Mouse (Mus musculus) ovary, postnatal 14 days (tissue): Measurements from ENCODE around the gene Ccdc96.

Experiments
- DNase-seq: peaks from one replicate; pipeline ENCODE4 v3.0.0; 2022; ENCODE audit warnings: low spot score

The Ccdc96 gene

DNA sequence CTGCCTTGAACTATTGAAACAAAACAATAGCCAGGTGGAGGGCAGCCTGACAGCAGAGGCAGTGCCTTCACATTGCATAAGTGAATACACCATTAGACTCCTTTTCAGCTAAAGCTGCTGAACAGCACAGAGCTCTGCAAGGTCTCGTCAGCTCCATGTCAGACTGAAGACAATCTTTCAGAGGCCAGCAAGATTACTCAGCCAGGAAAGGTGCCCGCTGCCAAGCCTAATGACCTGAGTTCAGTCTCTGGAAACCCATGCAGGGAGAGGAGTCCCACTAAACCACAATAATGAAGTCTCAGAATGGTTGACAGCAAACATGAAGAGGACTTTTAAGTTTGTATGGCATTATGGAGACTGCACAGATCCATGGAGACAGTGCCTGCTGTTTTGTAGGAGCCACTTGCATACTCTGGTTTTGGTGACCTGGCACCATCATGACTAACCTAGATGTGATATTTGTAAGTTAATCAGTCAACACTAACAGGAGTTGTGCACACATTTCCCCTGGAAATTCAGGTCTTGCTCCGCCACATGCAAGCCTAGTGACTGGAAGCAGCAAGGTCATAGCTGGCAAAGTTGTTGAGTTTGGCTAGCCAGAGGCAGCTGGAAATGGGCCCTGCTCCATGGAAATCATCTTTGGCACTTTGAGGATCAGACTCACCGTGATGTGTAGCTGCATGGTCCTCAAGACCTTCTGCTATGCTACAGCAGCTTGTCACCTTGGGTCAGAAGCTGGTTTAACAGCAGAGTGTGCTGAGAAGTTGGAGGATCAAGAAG, 11.3 kb upstream of the Ccdc96 start:
- no peak for DNase-seq

DNA sequence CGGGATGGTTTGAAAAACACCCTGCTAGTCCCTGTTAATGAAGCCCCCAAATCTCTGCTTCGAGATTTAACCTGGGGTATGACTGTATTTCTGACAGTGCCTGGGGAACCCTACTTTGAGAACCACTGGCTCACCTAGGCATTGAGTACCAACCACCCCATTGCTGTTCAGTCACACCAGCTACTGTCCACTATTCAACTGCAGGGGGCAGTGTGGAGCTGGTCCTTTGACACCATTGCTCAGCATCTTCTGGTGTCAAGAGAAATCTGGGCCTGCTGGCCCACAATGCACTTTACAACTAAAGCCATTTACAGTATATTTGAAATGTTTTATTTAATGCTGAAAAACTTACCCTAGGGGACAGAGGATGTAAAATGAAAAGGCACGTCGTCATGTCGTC, 10.1 kb upstream of the Ccdc96 start:
- peak; percentile 47 for DNase-seq

DNA sequence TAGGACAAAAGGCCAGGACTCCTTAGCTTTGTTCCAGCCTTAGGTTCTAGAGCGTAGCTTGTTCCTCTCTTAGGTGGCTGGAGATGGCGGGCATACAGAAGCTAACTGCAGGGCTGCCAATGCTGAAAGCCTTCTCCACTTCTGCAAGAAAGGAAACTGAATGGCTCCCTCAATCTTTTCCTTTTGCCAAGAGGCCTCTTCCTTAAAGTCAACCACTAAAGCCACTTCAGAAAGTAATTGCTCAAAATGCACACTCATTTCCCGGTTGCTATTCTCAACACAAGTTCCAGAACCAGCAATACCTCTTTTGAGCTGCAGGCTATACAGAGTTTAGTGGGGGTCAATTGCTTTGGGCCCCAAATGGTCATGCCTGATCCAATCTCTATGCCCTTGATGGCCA, 6.9 kb upstream of the Ccdc96 start:
- DNase-seq = no peak

DNA sequence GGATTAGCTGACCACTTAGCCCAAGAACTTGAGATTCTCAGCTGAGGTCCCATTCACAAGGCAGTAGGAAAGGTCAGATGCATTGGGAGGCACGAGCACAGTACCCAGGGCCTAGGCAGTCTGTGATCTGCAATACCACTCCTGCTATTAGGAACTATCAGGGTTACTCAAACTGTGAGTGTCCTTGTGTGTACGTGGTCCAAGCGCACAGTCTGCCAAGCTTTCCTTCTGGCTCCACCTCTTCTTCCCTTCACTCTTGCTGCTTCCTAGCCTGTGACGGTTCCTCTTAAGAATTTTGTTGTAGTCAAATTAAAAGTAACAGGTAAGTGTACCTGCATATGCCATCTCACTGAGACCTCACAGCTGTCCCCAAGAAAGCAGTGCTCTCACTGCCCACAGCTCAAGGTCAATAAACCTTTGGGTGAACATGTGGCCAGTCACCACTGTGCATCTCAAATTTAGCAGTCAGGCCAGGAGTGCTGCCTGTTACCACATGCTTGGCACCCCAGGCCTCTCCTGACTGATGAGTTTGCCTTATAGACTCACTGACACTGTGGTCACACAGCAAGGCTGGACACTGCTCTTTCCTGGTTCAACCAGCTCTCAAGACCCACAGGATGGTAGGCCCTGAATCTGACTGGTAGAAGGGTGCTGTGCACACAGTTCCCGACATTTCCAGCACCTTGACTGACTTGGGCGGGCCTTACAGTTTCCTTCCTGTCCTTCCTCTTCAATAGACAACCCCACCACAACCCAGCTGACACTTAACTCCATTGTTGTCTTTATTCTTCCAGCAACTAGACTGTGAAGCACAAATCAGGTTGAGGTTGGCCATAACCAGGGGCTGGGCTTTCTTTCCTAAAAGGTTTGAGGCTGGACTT, 5.6 kb upstream of the Ccdc96 start:
- no peak for DNase-seq

DNA sequence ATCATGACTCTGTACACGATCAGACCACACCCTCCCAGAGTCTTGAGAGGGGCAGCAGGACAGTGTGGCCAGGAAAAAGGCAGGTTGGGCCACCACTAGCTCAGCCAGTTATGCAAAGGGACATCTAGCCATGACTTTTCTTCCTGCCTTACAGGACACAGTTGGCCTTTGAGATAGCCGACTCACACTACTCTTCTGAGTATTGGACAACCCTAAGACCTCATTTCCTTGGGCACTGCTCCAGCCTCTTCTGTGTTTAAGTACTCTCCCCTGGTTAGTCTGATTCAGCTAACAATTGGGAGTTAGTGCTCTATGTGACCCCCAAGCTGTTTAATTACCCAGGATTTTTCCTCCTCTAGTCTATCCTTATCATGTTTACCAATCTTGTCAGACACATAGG, 4.7 kb upstream of the Ccdc96 start:
- no peak for DNase-seq

DNA sequence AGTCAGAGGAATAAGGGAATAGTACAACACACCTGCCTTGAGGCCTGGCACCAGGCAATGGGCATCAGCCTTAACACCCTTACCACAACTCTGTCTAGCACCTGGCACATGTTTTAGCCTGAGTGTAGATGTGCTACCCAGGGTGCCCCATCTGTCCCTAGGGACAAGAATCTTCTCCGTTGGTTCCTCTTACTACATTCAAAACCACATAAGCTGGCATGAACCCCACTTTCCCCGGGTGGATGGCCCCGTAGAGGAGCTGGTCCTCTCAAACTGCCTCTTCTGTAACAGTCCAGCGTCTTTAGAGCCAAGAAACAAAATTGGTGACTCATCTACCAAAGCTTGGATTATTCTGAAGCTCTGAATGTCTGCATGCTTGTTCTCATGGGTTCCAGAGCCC, 4.0 kb upstream of the Ccdc96 start:
- no peak for DNase-seq

DNA sequence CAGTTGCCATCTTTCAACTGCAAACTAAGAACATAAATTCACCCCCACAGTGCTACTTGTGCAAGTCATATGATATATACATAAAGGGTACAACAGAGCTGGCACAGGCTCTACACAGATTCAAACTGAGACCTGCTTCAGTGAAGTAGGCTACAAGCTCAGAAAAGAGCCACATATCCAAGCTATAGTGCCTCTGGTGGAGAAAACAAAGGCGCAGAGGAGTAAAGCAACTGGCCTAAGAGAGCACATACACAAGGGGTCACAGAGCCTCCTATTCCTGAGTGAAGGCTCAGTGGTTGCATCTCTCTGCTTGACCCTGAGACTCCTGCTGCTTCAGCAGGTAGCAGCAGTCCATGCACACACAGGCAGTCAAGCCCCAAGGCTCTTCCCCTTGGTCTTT, 3.3 kb upstream of the Ccdc96 start:
- DNase-seq = no peak

DNA sequence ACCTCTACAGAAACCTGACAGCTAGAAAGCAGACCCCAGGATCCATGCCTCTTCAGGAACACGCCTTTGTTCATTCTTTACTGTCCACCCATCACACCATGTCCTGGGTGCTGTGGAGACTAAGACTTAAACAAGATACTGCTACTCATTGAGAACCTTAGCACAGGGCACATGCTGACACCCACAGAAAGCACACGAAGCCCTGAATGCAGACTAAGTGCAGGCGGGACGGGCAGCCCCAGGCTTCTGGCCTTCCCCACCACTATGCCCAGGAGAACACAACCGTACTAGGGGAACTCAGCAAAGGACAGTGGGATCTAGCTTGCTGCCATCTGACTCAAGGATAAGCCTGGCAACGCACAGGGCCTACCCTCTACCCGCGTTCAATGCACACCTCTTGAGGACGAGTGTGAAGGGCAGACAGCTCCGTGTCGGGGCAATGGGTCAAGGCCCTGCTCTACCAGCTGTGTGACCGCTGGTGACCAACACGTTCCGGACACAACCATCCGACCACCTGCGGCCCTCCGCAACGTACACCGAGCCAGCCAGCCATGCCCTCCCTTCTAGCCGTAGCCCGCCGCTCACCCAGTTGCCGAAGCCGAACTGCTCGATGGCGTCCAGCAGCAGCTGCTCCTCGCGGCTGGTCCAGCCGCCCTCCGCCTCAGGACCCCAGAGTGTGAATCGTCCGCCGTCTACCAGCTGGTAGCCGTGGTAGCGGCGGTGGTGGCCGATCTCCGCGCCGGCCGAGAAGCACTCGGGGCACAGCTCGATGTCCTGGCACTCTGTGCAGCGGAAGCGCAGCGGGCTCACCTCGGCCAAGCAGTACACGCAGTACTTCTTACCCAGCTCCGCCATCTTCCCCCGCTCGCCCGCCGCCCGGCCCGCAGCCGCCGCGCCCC, 936 bp upstream of the Ccdc96 start:
- no peak for DNase-seq

DNA sequence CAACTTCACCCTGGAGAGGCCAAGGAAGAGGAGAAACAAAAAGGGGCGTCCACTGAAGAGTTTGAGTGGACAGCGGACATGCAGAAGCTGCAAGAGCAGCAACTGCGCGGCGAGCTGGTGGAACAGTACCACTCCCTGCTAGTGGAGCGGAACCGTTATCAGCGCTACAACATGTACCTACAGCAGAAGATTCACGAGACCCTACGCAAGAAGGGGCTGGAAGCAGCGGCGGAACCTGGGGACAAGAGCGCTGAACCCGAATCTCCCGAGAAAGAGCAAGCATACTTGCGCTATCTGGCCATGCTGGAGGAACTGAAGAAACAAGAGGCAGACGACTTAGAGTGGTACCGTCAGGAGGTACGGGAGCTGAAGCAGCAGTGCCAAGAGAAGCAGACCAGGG, 918 bp downstream of the Ccdc96 start:
- DNase-seq = no peak

DNA sequence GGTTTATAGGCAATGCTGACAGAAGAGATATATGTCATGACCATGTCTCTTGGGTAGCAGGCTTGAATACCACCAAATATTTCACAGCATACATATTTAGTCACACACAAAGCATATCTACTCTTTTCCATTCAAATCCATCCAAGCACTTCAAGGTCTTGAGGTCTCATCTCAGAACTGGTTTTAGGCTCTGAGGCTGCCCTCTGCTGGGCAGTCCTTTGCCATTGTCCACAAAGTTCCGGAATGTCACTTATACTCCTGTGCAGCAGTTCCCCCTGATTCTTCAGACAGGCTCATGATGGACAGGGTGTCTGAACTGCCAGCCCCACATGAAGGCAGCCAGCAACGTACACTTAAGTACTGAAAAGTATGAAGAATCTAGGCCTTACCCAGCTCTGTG, 4.8 kb downstream of the Ccdc96 start:
- no peak for DNase-seq

DNA sequence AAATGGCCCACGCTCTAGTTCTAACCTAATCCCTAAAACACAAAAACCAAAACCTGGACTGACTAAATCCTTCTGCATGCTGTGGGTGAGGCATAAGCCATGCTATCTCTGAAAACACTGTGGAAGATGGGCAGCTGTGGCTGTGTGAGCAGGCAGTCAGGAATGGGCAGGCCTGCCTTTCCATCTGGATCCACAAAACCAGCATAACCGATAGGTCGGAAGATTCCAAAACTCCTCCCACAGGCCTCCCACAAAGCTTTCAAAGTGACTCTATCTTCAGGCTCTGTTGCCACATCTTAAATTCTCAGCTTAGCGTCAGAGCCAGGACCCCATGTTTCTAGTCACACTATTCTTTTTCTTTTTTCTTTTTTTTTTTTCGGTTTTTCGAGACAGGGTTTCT, 9.5 kb downstream of the Ccdc96 start:
- no peak for DNase-seq

DNA sequence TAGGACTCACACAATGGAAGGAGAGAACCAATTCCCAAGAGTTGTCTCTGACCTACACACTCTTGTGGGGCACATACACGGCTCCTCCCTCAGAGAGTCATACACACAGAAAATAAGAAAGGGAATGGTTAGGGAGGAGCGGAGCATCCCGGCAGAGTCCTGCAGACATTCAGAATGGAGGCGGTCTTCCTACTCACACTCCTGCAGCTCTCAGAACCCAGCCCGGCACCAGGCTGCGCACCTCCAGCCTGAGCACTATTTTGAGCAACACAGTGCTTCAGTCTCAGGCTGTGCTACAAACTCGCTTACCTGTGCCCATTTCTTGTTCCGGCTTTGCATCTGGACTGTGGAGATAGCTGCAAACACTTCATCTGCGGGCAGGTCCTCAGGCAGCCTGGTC, 10.3 kb downstream of the Ccdc96 start:
- no peak for DNase-seq

DNA sequence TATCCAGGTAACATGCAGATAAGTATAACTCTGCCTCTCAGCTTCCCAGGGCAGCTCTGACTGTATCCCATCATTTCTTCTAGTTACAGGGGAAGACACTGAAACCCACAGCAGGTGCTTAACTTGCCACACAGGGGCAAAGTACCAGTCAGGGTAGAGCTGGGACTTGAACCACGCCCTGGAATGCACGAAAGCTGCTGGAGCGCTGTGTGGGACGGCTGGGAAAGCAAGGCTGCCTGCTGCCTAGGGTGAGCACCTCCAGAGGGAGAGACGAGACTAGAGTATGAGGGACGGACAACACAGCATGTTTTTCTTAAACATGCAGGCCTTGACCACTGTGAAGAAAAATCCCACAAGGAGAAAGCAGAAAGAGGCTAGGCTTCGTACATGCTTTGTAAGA, 20.8 kb downstream of the Ccdc96 start:
- DNase-seq = no peak

DNA sequence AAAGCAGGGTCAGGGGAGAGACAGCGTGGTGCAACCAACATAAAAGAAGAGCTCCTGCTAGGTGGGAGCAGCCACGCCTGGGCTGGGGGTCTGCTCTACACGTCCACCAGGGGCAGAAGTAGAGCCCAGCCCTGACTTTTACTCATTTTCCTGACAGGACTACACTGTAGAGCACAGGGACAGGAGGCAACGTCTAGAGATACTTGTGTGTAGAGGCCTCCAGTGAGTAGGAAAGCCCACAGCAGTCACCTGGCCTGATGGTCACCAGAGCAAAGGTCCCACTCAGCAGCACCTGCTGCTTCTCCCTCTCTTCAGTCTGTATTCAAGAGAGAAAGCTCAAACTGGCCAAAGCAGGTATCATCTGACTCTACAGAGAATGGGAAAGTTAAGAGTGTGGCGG, 21.3 kb downstream of the Ccdc96 start:
- no peak for DNase-seq

DNA sequence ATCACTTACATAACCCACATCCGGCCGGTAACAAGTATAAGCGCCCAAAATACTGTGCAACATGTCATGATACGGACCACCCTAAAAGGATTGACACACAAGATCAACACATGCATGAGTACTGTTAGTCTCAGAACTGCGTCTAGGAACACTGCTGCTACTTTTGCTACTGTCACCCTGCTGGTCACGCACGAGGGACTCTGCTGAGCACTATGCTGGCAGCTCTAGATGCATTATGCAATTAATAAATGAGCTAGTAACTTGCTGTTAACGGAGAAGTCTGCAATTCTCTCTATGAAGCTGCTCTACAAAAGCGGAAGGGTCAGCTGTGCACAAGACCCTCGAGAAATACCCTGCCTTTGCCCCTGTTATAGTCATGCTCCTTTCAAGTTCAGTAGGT, 24.0 kb downstream of the Ccdc96 start:
- DNase-seq = no peak

DNA sequence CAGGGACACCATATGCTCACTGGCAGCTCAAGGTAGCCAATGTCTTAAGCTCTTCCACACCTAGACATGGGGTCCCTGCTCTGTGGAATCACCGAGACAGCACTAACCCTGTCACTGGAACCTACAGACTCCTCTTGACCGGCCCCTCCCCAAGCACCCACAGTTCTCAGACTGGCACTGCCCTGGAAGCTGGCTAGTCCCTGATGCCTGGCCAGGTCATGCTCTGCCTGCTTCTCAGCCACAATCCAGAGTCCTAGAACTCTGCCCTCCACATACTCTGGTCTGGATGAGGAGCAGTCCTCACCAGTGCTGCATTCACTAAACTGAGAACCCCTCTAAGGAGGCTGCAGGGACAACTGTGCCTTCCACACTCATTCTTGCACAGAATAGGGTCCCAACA, 26.6 kb downstream of the Ccdc96 start:
- DNase-seq = no peak

DNA sequence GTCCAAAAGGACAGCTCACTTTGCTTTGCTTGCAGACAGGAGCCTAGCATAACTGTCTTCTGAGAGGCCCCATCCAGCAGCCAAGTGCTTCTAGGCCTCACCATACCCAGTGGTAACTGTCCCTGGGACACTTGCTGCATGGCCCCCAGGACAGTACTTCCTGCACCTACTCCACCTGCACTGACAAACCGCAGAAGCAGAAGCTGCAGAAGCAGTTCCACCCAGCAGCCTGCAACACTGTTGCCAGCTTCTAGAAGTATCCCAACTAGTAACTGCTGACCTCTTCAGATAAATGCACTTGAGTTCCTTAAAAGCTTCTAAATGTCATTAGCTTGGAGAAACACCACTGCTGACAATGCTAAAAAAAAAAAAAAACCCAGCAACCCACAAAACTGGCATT, 30.7 kb downstream of the Ccdc96 start:
- no peak for DNase-seq

DNA sequence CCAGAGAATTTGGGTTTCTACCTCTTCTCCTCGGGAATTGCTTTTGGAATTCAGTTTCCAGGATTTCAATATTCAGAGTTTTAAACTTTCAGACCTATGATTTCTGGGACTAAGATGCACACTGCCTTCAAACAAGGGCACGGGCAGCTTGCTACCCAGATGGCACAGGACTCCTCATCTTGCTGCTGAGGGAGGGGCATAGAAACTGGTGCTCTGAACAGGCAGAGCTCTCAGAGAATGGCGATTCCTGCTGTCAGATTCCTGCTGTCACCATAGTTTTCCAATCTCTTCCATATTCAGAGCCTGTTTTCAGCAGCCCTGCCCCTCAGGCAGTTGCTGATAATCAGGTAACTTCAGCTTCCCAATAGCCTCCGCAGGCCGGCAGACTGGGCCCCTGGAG, 31.2 kb downstream of the Ccdc96 start:
- DNase-seq = no peak

DNA sequence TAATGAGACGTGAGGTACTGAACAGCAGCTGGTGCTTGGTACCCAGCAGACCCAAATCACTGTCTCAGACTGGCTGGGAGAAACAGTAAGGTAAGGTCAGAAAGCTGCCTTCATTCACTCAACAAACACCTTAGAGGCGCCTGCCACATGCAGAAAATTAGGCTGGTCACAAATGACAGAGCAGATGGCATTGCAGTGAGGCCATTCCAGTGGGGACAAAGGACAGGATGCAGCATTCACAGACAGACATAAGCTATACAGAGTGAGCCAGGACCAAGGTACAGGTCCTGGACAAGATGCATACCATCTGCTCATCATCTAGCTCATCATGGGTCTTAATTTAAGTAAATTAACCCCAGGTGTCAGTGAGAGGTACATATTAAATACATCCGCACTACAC, 33.2 kb downstream of the Ccdc96 start:
- DNase-seq = no peak

DNA sequence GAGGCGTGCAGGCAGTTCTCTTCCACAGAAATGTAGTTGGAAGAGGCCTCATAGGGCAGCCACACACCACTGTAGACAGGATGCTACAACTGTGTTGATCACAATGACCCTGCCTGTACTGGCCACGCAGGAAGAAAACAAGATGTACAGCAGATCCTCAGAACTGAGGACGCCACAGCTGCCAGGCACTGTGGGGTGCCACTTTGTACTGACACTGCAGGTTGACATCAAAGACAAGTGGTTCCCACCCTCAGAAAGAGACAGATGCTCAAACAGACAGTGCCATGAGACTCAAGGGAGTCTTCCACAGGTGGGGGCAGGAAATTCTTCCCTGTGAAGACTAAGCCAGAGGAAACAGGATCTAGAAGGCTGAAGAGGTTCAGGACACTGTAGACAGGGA, 35.4 kb downstream of the Ccdc96 start:
- DNase-seq = no peak

DNA sequence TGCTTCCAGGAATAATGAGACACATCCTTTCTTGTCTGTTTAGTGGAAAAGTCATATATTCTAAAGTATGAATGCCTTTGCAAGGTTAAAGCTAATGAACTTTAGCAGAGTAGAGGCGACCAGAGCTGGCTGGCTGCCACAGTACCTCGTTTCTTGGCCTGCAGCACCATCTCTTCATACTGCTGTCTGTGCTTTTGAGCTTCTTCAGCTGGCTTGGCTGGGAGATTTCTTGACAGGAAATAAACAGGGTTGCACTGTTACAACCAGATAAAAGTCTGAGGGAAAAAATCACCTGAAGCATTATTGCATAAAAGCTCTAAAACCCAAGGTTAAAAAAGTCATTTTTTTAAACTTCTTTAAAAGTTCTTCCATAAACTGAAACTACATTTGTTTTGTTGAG, 38.4 kb downstream of the Ccdc96 start:
- DNase-seq = no peak

DNA sequence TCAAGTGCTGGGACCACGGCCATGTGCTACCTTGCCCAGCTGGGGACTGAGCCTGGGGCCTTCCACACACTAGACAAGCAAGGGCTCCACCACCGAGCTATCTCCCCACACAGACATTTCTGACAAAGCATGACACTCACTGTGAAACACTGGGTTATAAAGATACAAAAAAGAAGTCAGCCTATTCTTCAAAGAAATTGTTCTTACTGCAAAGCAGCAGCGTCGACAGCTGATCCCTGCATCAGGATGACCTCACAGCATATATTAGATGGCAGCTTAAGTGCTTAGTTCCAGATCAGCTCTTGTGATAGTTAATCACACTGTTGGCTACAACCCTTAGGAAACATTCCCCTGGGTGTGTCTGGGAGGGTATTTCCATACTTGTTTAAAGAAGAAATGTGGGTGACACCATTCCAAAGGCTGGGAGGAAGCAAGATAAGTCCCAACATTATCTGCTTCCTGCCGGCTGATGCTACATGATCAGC, 38.9 kb downstream of the Ccdc96 start:
- no peak for DNase-seq
